Mouse (Mus musculus): Measurements from ENCODE around the gene Cyp2t4.
A peak's percentile ranks its signal among the peaks of the same experiment; 100 is the strongest.

Gene Cyp2t4

GRCm38 (mm10) chr7:27182498-27182897, 29.0 kb downstream of the Cyp2t4 start:
- no peak for DNase-seq (ENCODE audit: low spot score in 2 of 2)

- no peak for DNase-seq (ENCODE audit: low spot score in 2 of 2)
These were observed 31.4 kb downstream of the Cyp2t4 start for GRCm38 (mm10) chr7:27184964-27185363.

GRCm38 (mm10) chr7:27185986-27186385, 32.5 kb downstream of the Cyp2t4 start:
- no peak for DNase-seq (ENCODE audit: low spot score in 2 of 2)

- no peak for DNase-seq (ENCODE audit: low spot score in 2 of 2)
These were observed 35.9 kb downstream of the Cyp2t4 start for GRCm38 (mm10) chr7:27189271-27189931.

- no peak for DNase-seq (ENCODE audit: low spot score in 2 of 2)
These were observed 38.9 kb downstream of the Cyp2t4 start for GRCm38 (mm10) chr7:27192434-27192833.

GRCm38 (mm10) chr7:27193731-27194130, 40.2 kb downstream of the Cyp2t4 start:
- DNase-seq (ENCODE audit: low spot score in 2 of 2), result no peak

GRCm38 (mm10) chr7:27195681-27196611, 42.4 kb downstream of the Cyp2t4 start, which contains the start of the genes BC024978 and Snrpa:
BC024978 (plus strand) TSS chr7:27195781.
Snrpa (minus strand) TSS chr7:27196271.
- DNase-seq (ENCODE audit: low spot score in 2 of 2), result peak; percentile 84

GRCm38 (mm10) chr7:27197136-27197535, 43.6 kb downstream of the Cyp2t4 start:
- DNase-seq (ENCODE audit: low spot score in 2 of 2), result no peak

- no peak for DNase-seq (ENCODE audit: low spot score in 2 of 2)
These were observed 44.1 kb downstream of the Cyp2t4 start for GRCm38 (mm10) chr7:27197634-27198033.

- DNase-seq (ENCODE audit: low spot score in 2 of 2), result no peak
These were observed 44.8 kb downstream of the Cyp2t4 start for GRCm38 (mm10) chr7:27198355-27198754.

- DNase-seq (ENCODE audit: low spot score in 2 of 2), result no peak
These were observed 45.3 kb downstream of the Cyp2t4 start for GRCm38 (mm10) chr7:27198779-27199178.

- no peak for DNase-seq (ENCODE audit: low spot score in 2 of 2)
These were observed 50.4 kb downstream of the Cyp2t4 start for GRCm38 (mm10) chr7:27203730-27204449.

All from spleen, postnatal 14 days (tissue).